Comparison of ENCODE assay signal across 16 mouse cellular contexts in genomic region chr16:29985126-29985931, GRCm38 (mm10).
"Had no signal": no experiment of that assay in that cellular context is flagged by ENCODE, and none has a peak within 500 bp of the region (broad histone marks: within the 10 kb centered on the region; RNA-seq: fewer than 3 reads in every experiment).

No protein-coding gene starts in this region.

- H3K9me3 ChIP-seq: limb, embryonic 10.5 days; neural tube, embryonic 12.5 days had no signal

- DNase-seq: kidney, adult 11 months; kidney, adult 9 months; kidney, postnatal 36 days; layer of hippocampus, adult 9-11 months; lung, adult 2 months; lung, postnatal 36 days; midbrain, embryonic 14.5 days; thymus, adult 18-20 months; thymus, postnatal 14 days had no signal

- H3K27ac ChIP-seq: kidney, postnatal 0 days; limb, embryonic 10.5 days; liver, embryonic 14.5 days; neural tube, embryonic 12.5 days; stomach, postnatal 0 days had no signal

- ATAC-seq: inflammation-experienced regulatory T-cells, adult 6 months; lung, postnatal 0 days had no signal

- H3K9ac ChIP-seq: liver, embryonic 14.5 days; neural tube, embryonic 12.5 days had no signal

- H3K4me2 ChIP-seq: neural tube, embryonic 12.5 days had no signal

- H3K4me1 ChIP-seq: neural tube, embryonic 12.5 days had no signal

- H3K36me3 ChIP-seq: limb, embryonic 10.5 days; neural tube, embryonic 12.5 days had no signal

- H3K4me3 ChIP-seq: limb, embryonic 10.5 days; neural tube, embryonic 12.5 days had no signal
